Mouse (Mus musculus) liver, postnatal 0 days (tissue): Measurements from ENCODE around the gene Ccni. TPM values are rescaled to one million over a fixed set of nuclear protein-coding genes. Genes with fewer than 3 reads are reported as not detected.

Source experiments
- ATAC-seq: fragments of 200-750 bp; cut with Nextera tagmentation; 2 replicates; pipeline ENCODE4 v1.8.0; 2017; ENCODE audit warnings: mild to moderate bottlenecking, moderate library complexity
- DNase-seq: peaks from one replicate; pipeline ENCODE4 v3.0.0-alpha.2; 2016
- H3K27ac ChIP-seq: fragments of 300-500 bp; sonication (generic); 2 replicates; pipeline ENCODE4 v1.5.1; 2014; ENCODE audit warnings: antibody characterized with exemption, moderate library complexity, mild to moderate bottlenecking, low read depth
- H3K27me3 ChIP-seq: fragments of 300-500 bp; sonication (generic); 2 replicates; pipeline ENCODE4 v1.6.1; 2014; ENCODE audit warnings: low read length, control low read depth, mixed read lengths; ENCODE audit not compliant: insufficient read depth
- H3K36me3 ChIP-seq: fragments of 300-500 bp; sonication (generic); replicated peaks from 2 replicates; pipeline ENCODE4 v1.6.1; 2014; ENCODE audit warnings: mild to moderate bottlenecking, control low read depth, low read length, moderate library complexity, mixed read lengths; ENCODE audit not compliant: insufficient read depth
- H3K4me1 ChIP-seq: fragments of 300-500 bp; sonication (generic); 2 replicates; pipeline ENCODE4 v1.6.1; 2014; ENCODE audit warnings: antibody characterized with exemption, mild to moderate bottlenecking, control low read depth; ENCODE audit not compliant: insufficient read depth
- H3K4me2 ChIP-seq: fragments of 300-500 bp; sonication (generic); 2 replicates; pipeline ENCODE4 v1.6.1; 2014; ENCODE audit warnings: low read depth, mild to moderate bottlenecking, low read length, moderate library complexity, mixed read lengths
- H3K4me3 ChIP-seq: fragments of 300-500 bp; sonication (generic); 2 replicates; pipeline ENCODE4 v1.5.1; 2014; ENCODE audit warnings: low read depth, low read length
- H3K9ac ChIP-seq: fragments of 300-500 bp; sonication (generic); replicated peaks from 2 replicates; pipeline ENCODE4 v1.6.1; 2014; ENCODE audit warnings: mild to moderate bottlenecking, moderate library complexity
- H3K9me3 ChIP-seq: fragments of 300-500 bp; sonication (generic); 2 replicates; pipeline ENCODE4 v1.6.1; 2016; ENCODE audit warnings: mild to moderate bottlenecking, control low read depth, low read length, mixed read lengths
- CTCF ChIP-seq: sonication (generic); IDR thresholded peaks from 2 replicates; pipeline ENCODE4 v1.5.1; 2016; ENCODE audit warnings: antibody characterized with exemption, low read depth
- EP300 ChIP-seq: IDR thresholded peaks from 2 replicates; pipeline ENCODE4 v1.6.1; 2016; ENCODE audit warnings: antibody characterized with exemption, low read depth, mild to moderate bottlenecking
- WGBS: fragments of 180-500 bp; shearing (Covaris S2); extraction: QIAGEN DNeasy Blood & Tissue Kit; methylation state at CpG from one replicate; pipeline ENCODE4 v1.1.7; 2014; ENCODE audit not compliant: insufficient replicate concordance; 5-methylcytosine and 5-hydroxymethylcytosine counted together
- polyA plus RNA-seq: library from polyadenylated mRNA; unstranded; fragments of >200 nt; fragmentation: Nextera tagmentation; extraction: Ambion mirVana; gene quantifications from 2 replicates; pipeline ENCODE4 v1.2.1, GENCODE M21; 2015

The Ccni gene
- polyA plus RNA-seq, 1 experiment from 2014 or later = 41.9 TPM

DNA sequence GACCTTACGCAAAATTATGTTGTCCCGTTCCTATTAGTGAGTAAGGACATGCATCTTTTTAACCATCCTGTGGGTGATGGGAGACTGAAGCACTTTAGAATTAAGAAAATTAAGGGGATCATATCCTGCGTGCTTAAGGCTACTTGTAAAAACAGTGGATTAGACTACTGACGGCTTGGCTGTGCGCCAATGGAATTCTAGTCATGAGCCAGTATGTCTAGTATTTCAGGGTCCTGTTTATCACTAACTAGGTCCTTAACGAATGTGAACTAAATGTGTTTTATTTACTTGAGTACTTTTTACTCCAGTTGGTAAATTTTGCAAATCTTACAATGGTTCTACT, 682 bp upstream of the Ccni start:
- no peaks in the 10 kb centered on the region for H3K36me3 ChIP-seq
- H3K27me3 ChIP-seq = no peaks in the 10 kb centered on the region
- TF ChIP-seq EP300 = no peak
- no peak for TF ChIP-seq CTCF
- WGBS = 9% methylated on average over 6 of the region's 6 CpGs
- H3K27ac ChIP-seq = peak overlapping the region; percentile 99
- H3K9me3 ChIP-seq = no peaks in the 10 kb centered on the region
- peak overlapping the region; percentile 73 for H3K4me2 ChIP-seq
- H3K9ac ChIP-seq = peak overlapping the region; percentile 98
- ATAC-seq (no peak), DNase-seq (peak; percentile 39)
- H3K4me3 ChIP-seq = peak overlapping the region; percentile 94
- peaks cover 11% of the 10 kb centered on the region for H3K4me1 ChIP-seq

DNA sequence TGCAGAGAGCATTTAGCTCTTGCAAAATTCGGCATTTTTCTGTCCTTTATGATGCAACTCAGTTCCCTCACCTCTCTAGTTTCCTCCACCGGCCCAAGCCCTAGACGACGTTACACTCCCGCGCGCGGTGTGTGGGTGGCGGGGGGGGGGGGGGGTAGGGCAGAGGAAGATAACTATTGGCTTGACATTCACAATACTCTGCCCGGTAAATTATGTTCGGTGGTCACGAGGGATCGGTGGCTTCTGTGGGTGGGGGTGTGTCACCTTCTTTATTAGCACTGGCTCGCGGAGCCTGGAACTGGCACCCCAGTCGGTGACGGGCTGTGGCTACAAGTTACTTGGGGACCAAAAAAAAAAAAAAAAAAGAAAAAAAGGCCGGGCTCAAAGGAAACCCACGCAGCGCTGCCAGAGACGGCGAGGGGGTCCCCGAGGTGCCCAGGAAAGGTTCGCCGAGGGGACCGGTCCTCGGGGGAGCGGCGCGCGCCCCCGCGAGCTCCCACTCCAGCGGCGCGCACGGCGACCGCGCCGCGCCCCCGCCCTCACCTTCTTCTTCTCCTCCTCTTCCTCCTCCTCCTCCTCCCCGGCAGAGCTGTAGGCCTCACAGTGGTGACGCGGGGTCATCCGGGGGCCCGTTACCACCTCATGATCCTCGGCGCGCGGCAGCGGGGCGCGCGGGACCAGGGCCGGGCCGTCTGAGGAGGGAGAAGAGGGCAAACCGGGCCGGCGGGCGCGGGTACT, 755 bp downstream of the Ccni start:
- Histone ChIP-seq H3K4me2 (peak overlapping the region; percentile 79), H3K9me3 (no peaks in the 10 kb centered on the region), H3K36me3 (peaks cover 9% of the 10 kb centered on the region), H3K9ac (peak overlapping the region; percentile 98), H3K27ac (peak overlapping the region; percentile 99), H3K27me3 (no peaks in the 10 kb centered on the region), H3K4me3 (peak overlapping the region; percentile 94), H3K4me1 (peaks cover 11% of the 10 kb centered on the region)
- peak; percentile 60 for ATAC-seq
- TF ChIP-seq CTCF (no peak), EP300 (no peak)
- DNase-seq = peak; percentile 76
- under 1% methylated on average over 48 of the region's 63 CpGs for WGBS

DNA sequence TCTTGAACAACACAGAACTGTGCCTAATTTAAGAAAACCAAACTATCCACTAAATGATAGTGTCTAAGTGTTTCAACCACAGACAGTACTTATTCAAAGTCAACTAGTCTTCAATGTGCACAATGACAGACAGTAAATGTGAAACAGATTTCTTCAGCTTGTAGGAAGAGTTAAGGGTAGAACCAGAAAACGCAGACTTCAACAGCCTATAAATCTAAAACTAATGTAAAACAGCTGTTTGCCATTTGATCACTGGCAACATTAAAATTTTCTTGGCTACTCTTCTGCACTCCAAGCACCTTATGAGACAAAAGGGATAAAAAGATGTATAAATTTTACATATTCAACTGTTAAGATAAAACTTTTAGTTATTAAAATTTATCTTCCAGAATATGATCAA, 5.1 kb downstream of the Ccni start:
- DNase-seq (no peak), ATAC-seq (no peak)
- TF ChIP-seq EP300 (no peak), CTCF (no peak)
- no peaks in the 10 kb centered on the region for H3K27me3 ChIP-seq
- no peaks in the 10 kb centered on the region for H3K9me3 ChIP-seq
- H3K9ac ChIP-seq = no peak overlapping the region
- no peak overlapping the region for H3K4me2 ChIP-seq
- peaks cover 8% of the 10 kb centered on the region for H3K4me1 ChIP-seq
- H3K27ac ChIP-seq = no peak overlapping the region
- no peak overlapping the region for H3K4me3 ChIP-seq
- peaks cover 29% of the 10 kb centered on the region for H3K36me3 ChIP-seq
- 92% methylated on average over 1 of the region's 1 CpGs for WGBS

DNA sequence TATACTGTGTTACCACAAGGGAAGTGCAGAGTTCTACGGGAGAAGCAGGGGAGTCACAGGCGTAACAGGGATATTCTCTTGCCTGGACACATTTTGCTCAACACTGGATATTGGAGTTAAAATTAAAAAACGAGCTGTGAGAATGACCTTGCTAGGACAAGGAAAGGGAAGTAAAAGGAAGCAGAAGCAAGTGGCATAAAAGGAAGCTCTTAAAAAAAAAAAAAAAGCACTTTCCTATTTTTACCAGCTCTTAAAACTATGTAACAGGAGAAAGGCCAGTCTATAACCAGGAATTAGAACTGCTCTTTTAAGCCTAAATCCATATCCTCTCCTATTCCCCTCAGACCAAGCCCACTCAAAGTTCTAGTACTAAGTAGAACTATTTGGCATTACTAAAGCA, 8.1 kb downstream of the Ccni start:
- 85% methylated on average over 3 of the region's 3 CpGs for WGBS
- H3K4me2 ChIP-seq = no peak overlapping the region; the same call in 1 of the 2 replicates
- DNase-seq = no peak
- H3K4me3 ChIP-seq = no peak overlapping the region
- no peak for ATAC-seq
- peaks cover 29% of the 10 kb centered on the region for H3K36me3 ChIP-seq
- peaks cover 2% of the 10 kb centered on the region; the same call in 1 of the 2 replicates for H3K4me1 ChIP-seq
- no peak for TF ChIP-seq CTCF
- H3K9me3 ChIP-seq = no peaks in the 10 kb centered on the region
- H3K27me3 ChIP-seq = no peaks in the 10 kb centered on the region
- H3K27ac ChIP-seq = no peak overlapping the region
- H3K9ac ChIP-seq = no peak overlapping the region

DNA sequence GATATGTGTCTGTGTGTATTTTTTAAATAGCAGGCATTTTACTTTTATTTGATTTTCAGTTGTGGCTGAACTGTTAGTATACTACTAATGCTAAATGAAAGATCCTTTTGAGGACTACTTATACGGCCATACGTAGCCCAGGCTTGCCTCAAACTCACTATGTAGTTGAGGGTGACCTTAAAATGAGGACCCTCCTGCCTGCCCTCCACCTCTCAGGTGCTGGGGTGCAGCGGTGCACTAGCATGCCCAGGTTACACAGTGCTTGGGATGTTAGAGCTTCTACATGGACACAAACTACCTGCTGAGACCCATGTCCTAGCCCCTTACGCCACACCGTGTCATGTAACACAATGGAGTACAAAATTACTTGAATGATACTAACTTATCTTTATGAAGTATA, 15.9 kb downstream of the Ccni start:
- H3K36me3 ChIP-seq = peaks cover 34% of the 10 kb centered on the region
- 90% methylated on average over 5 of the region's 5 CpGs for WGBS
- no peak for TF ChIP-seq EP300
- TF ChIP-seq CTCF = no peak
- no peak for ATAC-seq
- no peak for DNase-seq
- no peaks in the 10 kb centered on the region for H3K4me1 ChIP-seq
- H3K9me3 ChIP-seq = no peaks in the 10 kb centered on the region
- no peaks in the 10 kb centered on the region for H3K27me3 ChIP-seq
- no peak overlapping the region for H3K27ac ChIP-seq
- H3K9ac ChIP-seq = no peak overlapping the region
- no peak overlapping the region for H3K4me3 ChIP-seq
- H3K4me2 ChIP-seq = no peak overlapping the region

DNA sequence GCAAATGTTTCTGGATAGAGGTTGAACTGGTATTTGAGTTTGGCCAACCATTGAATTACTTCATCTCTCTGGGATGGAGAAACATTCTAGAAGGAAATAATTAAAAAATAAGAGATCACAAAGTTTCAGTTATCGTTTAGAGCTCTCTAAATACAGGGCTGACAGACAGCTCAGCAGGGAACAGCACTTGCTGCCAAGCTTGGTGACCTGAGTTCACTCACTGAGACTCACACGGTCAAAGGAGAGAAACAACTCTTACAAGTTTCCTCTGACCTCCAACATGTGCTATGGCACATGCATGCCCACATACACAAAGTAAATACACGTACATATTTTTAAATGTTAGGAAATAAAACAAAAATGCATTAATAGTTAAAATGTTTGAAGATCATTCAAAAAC, 16.7 kb downstream of the Ccni start:
- 80% methylated on average over 3 of the region's 3 CpGs for WGBS
- Histone ChIP-seq H3K4me1 (no peaks in the 10 kb centered on the region), H3K9me3 (no peaks in the 10 kb centered on the region), H3K36me3 (peaks cover 37% of the 10 kb centered on the region), H3K27me3 (no peaks in the 10 kb centered on the region), H3K4me3 (no peak overlapping the region), H3K9ac (no peak overlapping the region), H3K27ac (no peak overlapping the region), H3K4me2 (no peak overlapping the region)
- ATAC-seq (no peak), DNase-seq (no peak)
- no peak for TF ChIP-seq CTCF
- TF ChIP-seq EP300 = no peak
